Mouse (Mus musculus) lung, adult 2 months (tissue): Measurements from ENCODE around the gene Ext2.

Experiments
- CTCF ChIP-seq: fragments of 200-500 bp; IDR thresholded peaks from 2 replicates; pipeline ENCODE4 v1.5.1; 2011; ENCODE audit warnings: mild to moderate bottlenecking, low read length, control low read depth; ENCODE audit not compliant: insufficient read depth
- POLR2A ChIP-seq: fragments of 200-500 bp; IDR thresholded peaks from 2 replicates; pipeline ENCODE4 v1.6.1; 2011; ENCODE audit warnings: low read depth, mild to moderate bottlenecking, control low read depth, low read length, borderline replicate concordance; ENCODE audit errors: extremely low read depth

DNA sequence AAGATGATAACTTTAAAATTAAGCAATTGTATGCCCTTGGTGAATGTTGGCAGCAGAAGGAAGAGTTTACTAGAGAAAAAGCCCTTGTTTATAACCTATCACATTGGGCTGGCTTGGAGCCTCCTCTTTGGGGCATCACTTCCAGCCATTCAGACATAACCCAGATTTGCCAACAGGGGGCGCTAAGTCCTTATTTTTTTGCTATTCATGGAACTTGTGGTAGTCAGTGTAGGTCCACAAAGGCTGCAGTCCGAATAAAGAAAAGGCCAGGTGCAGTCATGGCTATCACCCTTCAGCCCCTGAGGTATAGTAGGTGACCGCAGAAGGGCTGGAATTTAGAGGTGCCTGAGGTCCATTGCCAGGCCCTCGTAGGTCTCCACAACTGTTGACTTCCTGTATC lies 48.5 kb upstream of the Ext2 start:
- TF ChIP-seq CTCF (peak; percentile 47), POLR2A (no peak)
